Mouse (Mus musculus): Measurements from ENCODE around the gene Chst11. TPM values are rescaled to one million over a fixed set of nuclear protein-coding genes. Genes with fewer than 3 reads are reported as not detected.

Chst11 gene
- polyA plus RNA-seq, 1 experiment: 25.0 TPM

- TF ChIP-seq CTCF (IDR thresholded peaks at IDR 0.05; ENCODE audit: extremely low read depth, insufficient read depth, low read length): no peak
- TF ChIP-seq POLR2A (IDR thresholded peaks at IDR 0.05; ENCODE audit: extremely low read depth, insufficient read depth, low read length): no peak
- Histone ChIP-seq H3K4me1 (ENCODE audit: control insufficient read depth, insufficient read depth, low read length) (peaks cover 3% of the 10 kb centered on the region; the same call in 1 of the 2 replicates), H3K27ac (ENCODE audit: insufficient read depth, low read length) (no peak overlapping the region), H3K4me3 (ENCODE audit: insufficient read depth, low read length) (no peak overlapping the region)
Observed at GRCm38 (mm10) chr10:83098940-83099339, 113.6 kb downstream of the Chst11 start.

GRCm38 (mm10) chr10:83099669-83100068, 114.4 kb downstream of the Chst11 start:
- Histone ChIP-seq H3K4me1 (ENCODE audit: control insufficient read depth, insufficient read depth, low read length) (peaks cover 3% of the 10 kb centered on the region; the same call in 1 of the 2 replicates), H3K4me3 (ENCODE audit: insufficient read depth, low read length) (no peak overlapping the region), H3K27ac (ENCODE audit: insufficient read depth, low read length) (no peak overlapping the region)
- TF ChIP-seq POLR2A (IDR thresholded peaks at IDR 0.05; ENCODE audit: extremely low read depth, insufficient read depth, low read length): no peak

GRCm38 (mm10) chr10:83100890-83101289, 115.6 kb downstream of the Chst11 start:
- no peak overlapping the region for H3K27ac ChIP-seq (ENCODE audit: insufficient read depth, low read length)
- peaks cover 3% of the 10 kb centered on the region; the same call in 1 of the 2 replicates for H3K4me1 ChIP-seq (ENCODE audit: control insufficient read depth, insufficient read depth, low read length)
- no peak overlapping the region for H3K4me3 ChIP-seq (ENCODE audit: insufficient read depth, low read length)
- TF ChIP-seq CTCF (IDR thresholded peaks at IDR 0.05; ENCODE audit: extremely low read depth, insufficient read depth, low read length) (no peak), POLR2A (IDR thresholded peaks at IDR 0.05; ENCODE audit: extremely low read depth, insufficient read depth, low read length) (no peak)

- peak overlapping the region; percentile 10; the same call in 1 of the 2 replicates for H3K27ac ChIP-seq (ENCODE audit: insufficient read depth, low read length)
- peaks cover 3% of the 10 kb centered on the region; the same call in 1 of the 2 replicates for H3K4me1 ChIP-seq (ENCODE audit: control insufficient read depth, insufficient read depth, low read length)
- TF ChIP-seq POLR2A (IDR thresholded peaks at IDR 0.05; ENCODE audit: extremely low read depth, insufficient read depth, low read length) (no peak), CTCF (IDR thresholded peaks at IDR 0.05; ENCODE audit: extremely low read depth, insufficient read depth, low read length) (no peak)
- no peak overlapping the region for H3K4me3 ChIP-seq (ENCODE audit: insufficient read depth, low read length)
Observed at GRCm38 (mm10) chr10:83101421-83102207, 116.3 kb downstream of the Chst11 start.

- no peak overlapping the region for H3K27ac ChIP-seq (ENCODE audit: insufficient read depth, low read length)
- H3K4me3 ChIP-seq (ENCODE audit: insufficient read depth, low read length): no peak overlapping the region
- no peak for TF ChIP-seq CTCF (IDR thresholded peaks at IDR 0.05; ENCODE audit: extremely low read depth, insufficient read depth, low read length)
- TF ChIP-seq POLR2A (IDR thresholded peaks at IDR 0.05; ENCODE audit: extremely low read depth, insufficient read depth, low read length): no peak
- H3K4me1 ChIP-seq (ENCODE audit: control insufficient read depth, insufficient read depth, low read length): peaks cover 3% of the 10 kb centered on the region
Observed at GRCm38 (mm10) chr10:83102745-83103144, 117.4 kb downstream of the Chst11 start.

- Histone ChIP-seq H3K4me1 (ENCODE audit: control insufficient read depth, insufficient read depth, low read length) (peaks cover 4% of the 10 kb centered on the region), H3K27ac (ENCODE audit: insufficient read depth, low read length) (no peak overlapping the region), H3K4me3 (ENCODE audit: insufficient read depth, low read length) (no peak overlapping the region)
- TF ChIP-seq CTCF (IDR thresholded peaks at IDR 0.05; ENCODE audit: extremely low read depth, insufficient read depth, low read length) (no peak), POLR2A (IDR thresholded peaks at IDR 0.05; ENCODE audit: extremely low read depth, insufficient read depth, low read length) (no peak)
Observed at GRCm38 (mm10) chr10:83104221-83104620, 118.9 kb downstream of the Chst11 start.

- Histone ChIP-seq H3K27ac (ENCODE audit: insufficient read depth, low read length) (no peak overlapping the region), H3K4me1 (ENCODE audit: control insufficient read depth, insufficient read depth, low read length) (peaks cover 9% of the 10 kb centered on the region), H3K4me3 (ENCODE audit: insufficient read depth, low read length) (no peak overlapping the region)
- no peak for TF ChIP-seq POLR2A (IDR thresholded peaks at IDR 0.05; ENCODE audit: extremely low read depth, insufficient read depth, low read length)
- TF ChIP-seq CTCF (IDR thresholded peaks at IDR 0.05; ENCODE audit: extremely low read depth, insufficient read depth, low read length): no peak
Observed at GRCm38 (mm10) chr10:83106152-83106746, 121.0 kb downstream of the Chst11 start.

- Histone ChIP-seq H3K4me3 (ENCODE audit: insufficient read depth, low read length) (no peak overlapping the region), H3K27ac (ENCODE audit: insufficient read depth, low read length) (no peak overlapping the region), H3K4me1 (ENCODE audit: control insufficient read depth, insufficient read depth, low read length) (peaks cover 8% of the 10 kb centered on the region)
- no peak for TF ChIP-seq CTCF (IDR thresholded peaks at IDR 0.05; ENCODE audit: extremely low read depth, insufficient read depth, low read length)
- TF ChIP-seq POLR2A (IDR thresholded peaks at IDR 0.05; ENCODE audit: extremely low read depth, insufficient read depth, low read length): no peak
Observed at GRCm38 (mm10) chr10:83107385-83107784, 122.1 kb downstream of the Chst11 start.

GRCm38 (mm10) chr10:83107921-83108738, 122.8 kb downstream of the Chst11 start:
- Histone ChIP-seq H3K27ac (ENCODE audit: insufficient read depth, low read length) (peak overlapping the region; percentile 2; the same call in 1 of the 2 replicates), H3K4me3 (ENCODE audit: insufficient read depth, low read length) (no peak overlapping the region), H3K4me1 (ENCODE audit: control insufficient read depth, insufficient read depth, low read length) (peaks cover 8% of the 10 kb centered on the region)
- no peak for TF ChIP-seq POLR2A (IDR thresholded peaks at IDR 0.05; ENCODE audit: extremely low read depth, insufficient read depth, low read length)
- no peak for TF ChIP-seq CTCF (IDR thresholded peaks at IDR 0.05; ENCODE audit: extremely low read depth, insufficient read depth, low read length)
